Comparison of ENCODE assay signal across 9 mouse cellular contexts in the genomic region with DNA sequence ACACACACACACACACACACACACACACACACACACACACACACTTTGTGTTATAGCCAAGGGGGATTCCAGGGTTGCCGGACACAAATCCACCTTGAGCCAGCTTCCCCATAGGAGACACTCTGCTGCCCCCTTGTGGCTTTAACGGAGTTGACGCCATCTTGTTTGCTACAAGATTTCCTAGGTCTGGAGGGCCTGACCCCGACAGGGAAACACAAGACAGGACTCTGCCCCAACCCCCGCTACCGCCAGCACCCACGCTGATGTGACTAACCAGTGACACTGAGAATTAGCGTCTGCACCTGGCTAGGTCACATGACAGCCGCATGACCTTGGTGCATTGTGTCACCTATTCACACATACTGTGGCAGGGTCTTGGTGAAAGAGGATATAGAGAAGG. TPM values are rescaled to one million over a fixed set of nuclear protein-coding genes. Genes with fewer than 3 reads are reported as not detected.
A peak's percentile ranks its signal among the peaks of the same experiment; 100 is the strongest.
DNase-seq lines count a peak whose midpoint lies in the region; ATAC-seq lines count a peak whose summit lies in the region.
"Had no signal": no experiment of that assay in that cellular context is flagged by ENCODE, and none has a peak within 500 bp of the region (broad histone marks: within the 10 kb centered on the region; RNA-seq: fewer than 3 reads in every experiment).

No protein-coding gene starts in this region.

- H3K9me3 ChIP-seq in midbrain, embryonic 13.5 days: no peaks in the 10 kb centered on the region

- H3K36me3 ChIP-seq in midbrain, embryonic 13.5 days: no peaks in the 10 kb centered on the region

- ATAC-seq in midbrain, embryonic 13.5 days: 0 out of 2 replicates have a peak, but pooled peaks have one; percentile 41

- peaks cover 4% of the 10 kb centered on the region; the same call in 1 of the 2 replicates for H3K4me1 ChIP-seq in midbrain, embryonic 13.5 days (replicated peaks)

- H3K4me3 ChIP-seq in midbrain, embryonic 13.5 days (replicated peaks): no peak overlapping the region

- peaks cover 59% of the 10 kb centered on the region for H3K27me3 ChIP-seq in midbrain, embryonic 13.5 days

- peak; percentile 43 for DNase-seq in gastrocnemius, adult 18-20 months (ENCODE audit: low spot score)
- DNase-seq in gastrocnemius, postnatal 25 days: no peak
- DNase-seq in 416B (ENCODE audit: low read depth): peak; percentile 86
- DNase-seq in adrenal gland, postnatal 10 days: peak; percentile 79
- DNase-seq in embryo, embryonic 11.5 days (ENCODE audit: low read depth, low spot score): peak; percentile 75
- peak; percentile 36 to 78 for DNase-seq in kidney, postnatal 36 days
- DNase-seq in testis, postnatal 10 days (ENCODE audit: low spot score): peak; percentile 86

- 5% methylated on average over 9 of the region's 9 CpGs for WGBS in midbrain, embryonic 13.5 days

- no peak overlapping the region for H3K9ac ChIP-seq in midbrain, embryonic 13.5 days (replicated peaks)

- no peak overlapping the region for H3K4me2 ChIP-seq in midbrain, embryonic 13.5 days (replicated peaks)

- no peak overlapping the region for H3K27ac ChIP-seq in midbrain, embryonic 13.5 days

RNA-seq across cellular contexts. Expression of a gene that starts 15.0 kb away (rescaled TPM):
- total RNA-seq in gastrocnemius, adult 18-20 months (2021): under 1 TPM in 1 of 2 experiments, not detected in 1; 0.41 TPM
- total RNA-seq in gastrocnemius, postnatal 25 days (2021): under 1 TPM; 0.31 to 0.64 TPM
- 10 to 100 TPM; 33.5 to 38.3 TPM for total RNA-seq in adrenal gland, postnatal 10 days (2021)
- polyA plus RNA-seq in midbrain, embryonic 13.5 days (2015; fragmentation: Nextera tagmentation; extraction: Ambion mirVana): 6.8 and 9.5 TPM in 2 replicates

RNA-seq across cellular contexts. Expression of a gene that starts 18.7 kb away (rescaled TPM):
- total RNA-seq in gastrocnemius, adult 18-20 months (2021): under 1 TPM in 1 of 2 experiments, not detected in 1; 0.69 TPM
- not detected for total RNA-seq in gastrocnemius, postnatal 25 days (2021)
- total RNA-seq in adrenal gland, postnatal 10 days (2021): 10 to 100 TPM in 1 of 2 experiments, 1 to 10 TPM in 1; 2.5 to 20.1 TPM
- 0.32 TPM in 1 of 2 replicates, not detected in the other for polyA plus RNA-seq in midbrain, embryonic 13.5 days (2015; fragmentation: Nextera tagmentation; extraction: Ambion mirVana)

RNA-seq across cellular contexts. Expression of a gene that starts 26.1 kb away (rescaled TPM):
- total RNA-seq in gastrocnemius, adult 18-20 months (2021): not detected
- not detected for total RNA-seq in gastrocnemius, postnatal 25 days (2021)
- not detected for total RNA-seq in adrenal gland, postnatal 10 days (2021)
- 44.6 and 55.0 TPM in 2 replicates for polyA plus RNA-seq in midbrain, embryonic 13.5 days (2015; fragmentation: Nextera tagmentation; extraction: Ambion mirVana)
- polyA plus RNA-seq: liver, embryonic 16.5 days had no signal

RNA-seq across cellular contexts. Expression of a gene that starts 45.8 kb away (rescaled TPM):
- total RNA-seq in gastrocnemius, adult 18-20 months (2021): 10 to 100 TPM; 46.9 to 52.2 TPM
- 10 to 100 TPM; 29.1 to 32.6 TPM for total RNA-seq in gastrocnemius, postnatal 25 days (2021)
- total RNA-seq in adrenal gland, postnatal 10 days (2021): 10 to 100 TPM; 61.8 to 64.4 TPM
- polyA plus RNA-seq in midbrain, embryonic 13.5 days (2015; fragmentation: Nextera tagmentation; extraction: Ambion mirVana): 25.1 and 29.3 TPM in 2 replicates

RNA-seq across cellular contexts. Expression of a gene that starts 53.3 kb away (rescaled TPM):
- 1 to 10 TPM; 8.5 to 8.6 TPM for total RNA-seq in gastrocnemius, adult 18-20 months (2021)
- 10 to 100 TPM in 1 of 2 experiments, 1 to 10 TPM in 1; 9.4 to 11.7 TPM for total RNA-seq in gastrocnemius, postnatal 25 days (2021)
- total RNA-seq in adrenal gland, postnatal 10 days (2021): 10 to 100 TPM; 35.2 to 39.3 TPM
- 2.3 and 2.4 TPM in 2 replicates for polyA plus RNA-seq in midbrain, embryonic 13.5 days (2015; fragmentation: Nextera tagmentation; extraction: Ambion mirVana)

Comparison
In these comparisons a context has a peak if more than half of its experiments do, and no peak if none do; other contexts are left out.
1. RNA of a gene that starts 15.0 kb away (total RNA-seq): 33.5 to 38.3 TPM in adrenal gland, postnatal 10 days; 0.31 to 0.64 TPM in gastrocnemius, postnatal 25 days and 0.41 TPM in gastrocnemius, adult 18-20 months; every median in the first group is over 10 times any median in the second.